Mouse (Mus musculus): ENCODE results near the gene Anks1b. TPM values are rescaled to one million over a fixed set of nuclear protein-coding genes. Genes with fewer than 3 reads are reported as not detected.

Anks1b gene
- polyA plus RNA-seq, 1 experiment = 1.9 TPM

GRCm38 (mm10) chr10:90431527-90431926 lies 558.2 kb downstream of the Anks1b start:
- no peak overlapping the region for H3K27ac ChIP-seq (ENCODE audit: control insufficient read depth, insufficient read depth, low read depth, low read length)
- peaks cover 4% of the 10 kb centered on the region for H3K4me1 ChIP-seq (ENCODE audit: control insufficient read depth, insufficient read depth, low read length)
- no peak overlapping the region for H3K4me3 ChIP-seq (ENCODE audit: control insufficient read depth, low read depth, low read length)
- no peaks in the 10 kb centered on the region for H3K27me3 ChIP-seq (ENCODE audit: control insufficient read depth, insufficient read depth, low read length)
- no peak for TF ChIP-seq POLR2A (IDR thresholded peaks at IDR 0.05; ENCODE audit: control insufficient read depth, low read depth, low read length)
- no peak for TF ChIP-seq CTCF (IDR thresholded peaks at IDR 0.05; ENCODE audit: control insufficient read depth, insufficient read depth, insufficient replicate concordance, low read depth, low read length)
- no peaks in the 10 kb centered on the region for H3K36me3 ChIP-seq (ENCODE audit: control insufficient read depth, insufficient read depth, low read length)

- Histone ChIP-seq H3K27ac (ENCODE audit: control insufficient read depth, insufficient read depth, low read depth, low read length) (no peak overlapping the region), H3K4me3 (ENCODE audit: control insufficient read depth, low read depth, low read length) (no peak overlapping the region), H3K4me1 (ENCODE audit: control insufficient read depth, insufficient read depth, low read length) (peaks cover 4% of the 10 kb centered on the region), H3K36me3 (ENCODE audit: control insufficient read depth, insufficient read depth, low read length) (no peaks in the 10 kb centered on the region), H3K27me3 (ENCODE audit: control insufficient read depth, insufficient read depth, low read length) (no peaks in the 10 kb centered on the region)
- no peak for TF ChIP-seq POLR2A (IDR thresholded peaks at IDR 0.05; ENCODE audit: control insufficient read depth, low read depth, low read length)
- no peak for TF ChIP-seq CTCF (IDR thresholded peaks at IDR 0.05; ENCODE audit: control insufficient read depth, insufficient read depth, insufficient replicate concordance, low read depth, low read length)
Measured at GRCm38 (mm10) chr10:90431974-90432373, 558.7 kb downstream of the Anks1b start.

- Histone ChIP-seq H3K4me3 (ENCODE audit: control insufficient read depth, low read depth, low read length) (no peak overlapping the region), H3K27me3 (ENCODE audit: control insufficient read depth, insufficient read depth, low read length) (no peaks in the 10 kb centered on the region), H3K36me3 (ENCODE audit: control insufficient read depth, insufficient read depth, low read length) (no peaks in the 10 kb centered on the region), H3K4me1 (ENCODE audit: control insufficient read depth, insufficient read depth, low read length) (peaks cover 4% of the 10 kb centered on the region), H3K27ac (ENCODE audit: control insufficient read depth, insufficient read depth, low read depth, low read length) (no peak overlapping the region)
- TF ChIP-seq CTCF (IDR thresholded peaks at IDR 0.05; ENCODE audit: control insufficient read depth, insufficient read depth, insufficient replicate concordance, low read depth, low read length) (no peak), POLR2A (IDR thresholded peaks at IDR 0.05; ENCODE audit: control insufficient read depth, low read depth, low read length) (no peak)
Measured at GRCm38 (mm10) chr10:90432479-90432878, 559.2 kb downstream of the Anks1b start.

- no peaks in the 10 kb centered on the region for H3K4me1 ChIP-seq (ENCODE audit: control insufficient read depth, insufficient read depth, low read length)
- H3K36me3 ChIP-seq (ENCODE audit: control insufficient read depth, insufficient read depth, low read length) = no peaks in the 10 kb centered on the region
- H3K4me3 ChIP-seq (ENCODE audit: control insufficient read depth, low read depth, low read length) = no peak overlapping the region
- no peaks in the 10 kb centered on the region for H3K27me3 ChIP-seq (ENCODE audit: control insufficient read depth, insufficient read depth, low read length)
- no peak for TF ChIP-seq CTCF (IDR thresholded peaks at IDR 0.05; ENCODE audit: control insufficient read depth, insufficient read depth, insufficient replicate concordance, low read depth, low read length)
- TF ChIP-seq POLR2A (IDR thresholded peaks at IDR 0.05; ENCODE audit: control insufficient read depth, low read depth, low read length) = no peak
- no peak overlapping the region for H3K27ac ChIP-seq (ENCODE audit: control insufficient read depth, insufficient read depth, low read depth, low read length)
Measured at GRCm38 (mm10) chr10:90441036-90441435, 567.7 kb downstream of the Anks1b start.

GRCm38 (mm10) chr10:90441656-90442055 lies 568.3 kb downstream of the Anks1b start:
- no peak overlapping the region for H3K27ac ChIP-seq (ENCODE audit: control insufficient read depth, insufficient read depth, low read depth, low read length)
- no peaks in the 10 kb centered on the region for H3K4me1 ChIP-seq (ENCODE audit: control insufficient read depth, insufficient read depth, low read length)
- TF ChIP-seq CTCF (IDR thresholded peaks at IDR 0.05; ENCODE audit: control insufficient read depth, insufficient read depth, insufficient replicate concordance, low read depth, low read length) (no peak), POLR2A (IDR thresholded peaks at IDR 0.05; ENCODE audit: control insufficient read depth, low read depth, low read length) (no peak)
- H3K36me3 ChIP-seq (ENCODE audit: control insufficient read depth, insufficient read depth, low read length) = no peaks in the 10 kb centered on the region
- no peak overlapping the region for H3K4me3 ChIP-seq (ENCODE audit: control insufficient read depth, low read depth, low read length)
- H3K27me3 ChIP-seq (ENCODE audit: control insufficient read depth, insufficient read depth, low read length) = no peaks in the 10 kb centered on the region

GRCm38 (mm10) chr10:90464906-90465305 lies 591.6 kb downstream of the Anks1b start:
- Histone ChIP-seq H3K4me1 (ENCODE audit: control insufficient read depth, insufficient read depth, low read length) (no peaks in the 10 kb centered on the region), H3K4me3 (ENCODE audit: control insufficient read depth, low read depth, low read length) (no peak overlapping the region), H3K27me3 (ENCODE audit: control insufficient read depth, insufficient read depth, low read length) (no peaks in the 10 kb centered on the region), H3K36me3 (ENCODE audit: control insufficient read depth, insufficient read depth, low read length) (no peaks in the 10 kb centered on the region), H3K27ac (ENCODE audit: control insufficient read depth, insufficient read depth, low read depth, low read length) (no peak overlapping the region)
- TF ChIP-seq CTCF (IDR thresholded peaks at IDR 0.05; ENCODE audit: control insufficient read depth, insufficient read depth, insufficient replicate concordance, low read depth, low read length) (no peak), POLR2A (IDR thresholded peaks at IDR 0.05; ENCODE audit: control insufficient read depth, low read depth, low read length) (no peak)

GRCm38 (mm10) chr10:90465426-90465825 lies 592.1 kb downstream of the Anks1b start:
- TF ChIP-seq CTCF (IDR thresholded peaks at IDR 0.05; ENCODE audit: control insufficient read depth, insufficient read depth, insufficient replicate concordance, low read depth, low read length) = no peak
- no peak for TF ChIP-seq POLR2A (IDR thresholded peaks at IDR 0.05; ENCODE audit: control insufficient read depth, low read depth, low read length)
- Histone ChIP-seq H3K4me3 (ENCODE audit: control insufficient read depth, low read depth, low read length) (no peak overlapping the region), H3K27ac (ENCODE audit: control insufficient read depth, insufficient read depth, low read depth, low read length) (no peak overlapping the region), H3K4me1 (ENCODE audit: control insufficient read depth, insufficient read depth, low read length) (no peaks in the 10 kb centered on the region), H3K36me3 (ENCODE audit: control insufficient read depth, insufficient read depth, low read length) (no peaks in the 10 kb centered on the region), H3K27me3 (ENCODE audit: control insufficient read depth, insufficient read depth, low read length) (no peaks in the 10 kb centered on the region)

- TF ChIP-seq CTCF (IDR thresholded peaks at IDR 0.05; ENCODE audit: control insufficient read depth, insufficient read depth, insufficient replicate concordance, low read depth, low read length) (no peak), POLR2A (IDR thresholded peaks at IDR 0.05; ENCODE audit: control insufficient read depth, low read depth, low read length) (no peak)
- no peaks in the 10 kb centered on the region for H3K27me3 ChIP-seq (ENCODE audit: control insufficient read depth, insufficient read depth, low read length)
- H3K27ac ChIP-seq (ENCODE audit: control insufficient read depth, insufficient read depth, low read depth, low read length) = no peak overlapping the region
Measured at GRCm38 (mm10) chr10:90467546-90467945, 594.2 kb downstream of the Anks1b start.

More at GRCm38 (mm10) chr10:90467546-90467945, 594.2 kb downstream of the Anks1b start:
- H3K36me3 ChIP-seq (ENCODE audit: control insufficient read depth, insufficient read depth, low read length) = no peaks in the 10 kb centered on the region
- no peaks in the 10 kb centered on the region for H3K4me1 ChIP-seq (ENCODE audit: control insufficient read depth, insufficient read depth, low read length)
- H3K4me3 ChIP-seq (ENCODE audit: control insufficient read depth, low read depth, low read length) = no peak overlapping the region

Measured in testis, adult 2 months (tissue).